Mouse (Mus musculus) cortical plate, adult 2 months (tissue): ENCODE measurements around the gene Gnptg.

Experiments
- CTCF ChIP-seq: fragments of 200-500 bp; IDR thresholded peaks from 2 replicates; pipeline ENCODE4 v1.5.1; 2011; ENCODE audit warnings: mild to moderate bottlenecking, control low read depth, low read length; ENCODE audit not compliant: insufficient read depth; ENCODE audit errors: extremely low read depth
- POLR2A ChIP-seq: fragments of 200-500 bp; IDR thresholded peaks from 2 replicates; pipeline ENCODE4 v1.6.1; 2011; ENCODE audit warnings: mild to moderate bottlenecking, low read length, control low read depth; ENCODE audit not compliant: insufficient read depth; ENCODE audit errors: extremely low read depth

GRCm38 (mm10) chr17:25248033-25248750 lies 8.3 kb upstream of the Gnptg start:
- no peak for TF ChIP-seq POLR2A
- no peak for TF ChIP-seq CTCF
